Mouse (Mus musculus) limb, embryonic 10.5 days (tissue): ENCODE measurements around the gene Rcn1. TPM values are rescaled to one million over a fixed set of nuclear protein-coding genes. Genes with fewer than 3 reads are reported as not detected.
A peak's percentile ranks its signal among the peaks of the same experiment; 100 is the strongest.

Source experiments
- DNase-seq: peaks from one replicate; pipeline ENCODE4 v3.0.0-alpha.2; 2017; ENCODE audit warnings: low spot score
- H3K27ac ChIP-seq: fragments of 300-500 bp; sonication (generic); 2 replicates; pipeline ENCODE4 v1.5.1; 2016; ENCODE audit warnings: mild to moderate bottlenecking
- H3K27me3 ChIP-seq: fragments of 300-500 bp; sonication (generic); 2 replicates; pipeline ENCODE4 v1.6.1; 2016; ENCODE audit warnings: low read depth, mild to moderate bottlenecking; ENCODE audit not compliant: poor library complexity, severe bottlenecking
- H3K36me3 ChIP-seq: fragments of 300-500 bp; sonication (generic); 2 replicates; pipeline ENCODE4 v1.6.1; 2016; ENCODE audit warnings: mild to moderate bottlenecking, moderate library complexity
- H3K4me1 ChIP-seq: fragments of 300-500 bp; sonication (generic); 2 replicates; pipeline ENCODE4 v1.6.1; 2016
- H3K4me3 ChIP-seq: fragments of 300-500 bp; sonication (generic); 2 replicates; pipeline ENCODE4 v1.5.1; 2016; ENCODE audit warnings: mild to moderate bottlenecking, moderate library complexity
- H3K9me3 ChIP-seq: fragments of 300-500 bp; sonication (generic); replicated peaks from 2 replicates; pipeline ENCODE4 v1.6.1; 2016; ENCODE audit warnings: mild to moderate bottlenecking
- WGBS: fragments of 180-500 bp; shearing (Covaris S2); methylation state at CpG from one replicate; pipeline ENCODE4 v1.1.7; 2016; 5-methylcytosine and 5-hydroxymethylcytosine counted together
- polyA plus RNA-seq: library from polyadenylated mRNA; unstranded; fragments of >200 nt; fragmentation: Nextera tagmentation; extraction: Ambion mirVana; gene quantifications from 2 replicates; pipeline ENCODE4 v1.2.1, GENCODE M21; 2016

The Rcn1 gene
- 96.8 and 116 TPM in 2 replicates for polyA plus RNA-seq

DNA sequence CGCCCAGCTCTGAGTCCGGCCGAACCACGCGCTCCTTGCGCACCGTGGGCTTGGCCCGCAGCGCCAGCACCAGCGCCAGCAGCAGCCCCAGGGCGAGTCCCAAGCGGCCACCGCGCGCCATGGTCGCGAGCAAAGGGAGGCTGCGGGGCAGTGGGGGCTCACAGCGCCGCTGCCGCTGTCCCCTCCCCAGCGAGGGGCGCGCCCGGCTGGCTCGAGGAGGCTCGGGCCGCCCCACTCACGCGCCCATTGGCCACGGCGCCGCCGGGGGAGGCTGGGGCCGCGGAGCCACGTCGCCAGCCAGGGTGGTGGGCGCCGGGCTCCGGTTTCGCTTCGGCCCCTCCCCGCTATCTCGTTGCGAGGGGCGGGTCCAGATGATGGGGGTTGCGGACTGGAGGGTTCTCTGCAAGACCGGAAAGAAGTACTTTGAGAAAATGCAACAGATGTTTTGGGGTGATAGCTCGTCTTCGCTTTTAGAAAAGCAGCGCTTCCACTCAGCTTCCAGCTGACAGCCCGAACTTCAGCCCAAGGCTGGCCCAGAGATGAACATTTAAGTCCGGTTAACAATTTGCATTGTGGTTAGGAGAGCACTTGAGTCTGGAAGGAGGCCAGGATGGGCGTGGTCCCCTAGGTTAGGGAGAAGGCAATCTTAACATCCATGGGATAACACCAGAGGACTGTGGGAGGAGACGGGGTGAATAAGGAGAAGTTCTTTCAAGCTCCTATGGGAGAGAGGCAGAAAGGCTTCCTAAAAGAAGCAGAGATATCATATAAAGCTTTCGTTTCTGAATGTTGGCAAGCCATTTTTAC lies at the start of gene Rcn1:
Gene Rcn1, minus strand, starts transcription at position 235 of the 807 bp plus-strand sequence.
- H3K27ac ChIP-seq, result peak within 1 kb of the TSS; percentile 98
- peaks cover 23% of the 10 kb centered on the region for H3K36me3 ChIP-seq
- H3K4me3 ChIP-seq, result peak within 1 kb of the TSS; percentile 85
- DNase-seq, result peak; percentile 89
- H3K27me3 ChIP-seq, result no peaks in the 10 kb centered on the region
- no peaks in the 10 kb centered on the region for H3K9me3 ChIP-seq
- WGBS, result 1% methylated on average over 55 of the region's 57 CpGs
- peaks cover 26% of the 10 kb centered on the region for H3K4me1 ChIP-seq

DNA sequence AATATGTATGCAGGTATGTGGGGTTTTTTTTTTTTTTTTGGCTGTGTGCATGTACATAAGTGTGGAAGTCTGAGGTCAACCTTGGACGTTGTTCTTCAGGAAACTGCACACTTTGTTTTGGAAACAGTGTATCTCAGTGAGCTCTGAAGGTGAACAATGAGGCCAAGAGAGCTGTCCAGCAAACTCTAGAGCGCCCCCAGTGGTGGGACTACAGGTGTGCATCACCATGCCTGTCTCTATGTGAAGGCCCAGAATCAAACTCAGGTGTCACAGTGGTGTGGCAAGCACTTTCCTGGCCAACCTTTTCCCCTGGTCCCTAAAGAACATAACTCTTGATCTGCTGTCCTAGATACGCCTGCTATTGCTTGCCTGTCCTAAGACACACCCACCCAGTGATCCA lies 45.0 kb upstream of the Rcn1 start:
- Histone ChIP-seq H3K27me3 (no peaks in the 10 kb centered on the region), H3K4me1 (peaks cover 13% of the 10 kb centered on the region; the same call in 1 of the 2 replicates), H3K4me3 (no peak overlapping the region), H3K36me3 (no peaks in the 10 kb centered on the region), H3K9me3 (no peaks in the 10 kb centered on the region), H3K27ac (no peak overlapping the region)
- 37% methylated on average over 3 of the region's 3 CpGs for WGBS
- DNase-seq, result peak; percentile 50

GRCm38 (mm10) chr2:105439022-105439421 lies 39.9 kb upstream of the Rcn1 start:
- Histone ChIP-seq H3K27ac (no peak overlapping the region), H3K9me3 (no peaks in the 10 kb centered on the region), H3K36me3 (no peaks in the 10 kb centered on the region), H3K27me3 (0 out of 2 replicates have a peak, but pooled peaks cover 2% of the 10 kb centered on the region), H3K4me1 (no peaks in the 10 kb centered on the region), H3K4me3 (no peak overlapping the region)
- WGBS, result 84% methylated on average over 4 of the region's 4 CpGs
- DNase-seq, result no peak

DNA sequence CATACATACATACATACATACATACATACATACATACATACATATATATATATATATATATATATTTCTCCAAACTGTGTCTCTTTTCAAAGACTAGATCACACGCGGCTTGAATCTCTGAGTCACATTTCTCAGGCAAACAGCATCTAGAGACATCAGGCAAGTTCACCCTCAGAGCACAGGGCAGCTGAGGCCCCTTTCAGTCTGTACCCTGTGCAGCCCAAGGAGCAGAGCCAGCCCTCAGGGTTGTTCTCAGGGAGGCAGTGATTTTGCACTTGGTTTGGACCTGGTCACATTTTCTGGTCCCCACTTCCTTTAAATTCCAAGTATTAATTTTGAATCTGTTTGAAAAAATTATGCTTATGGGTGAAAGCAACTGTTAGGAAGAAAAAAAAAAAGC lies 39.4 kb upstream of the Rcn1 start:
- Histone ChIP-seq H3K4me3 (no peak overlapping the region), H3K9me3 (no peaks in the 10 kb centered on the region), H3K27ac (no peak overlapping the region), H3K27me3 (0 out of 2 replicates have a peak, but pooled peaks cover 5% of the 10 kb centered on the region), H3K36me3 (no peaks in the 10 kb centered on the region), H3K4me1 (no peaks in the 10 kb centered on the region)
- WGBS, result 91% methylated on average over 2 of the region's 2 CpGs
- DNase-seq, result no peak

DNA sequence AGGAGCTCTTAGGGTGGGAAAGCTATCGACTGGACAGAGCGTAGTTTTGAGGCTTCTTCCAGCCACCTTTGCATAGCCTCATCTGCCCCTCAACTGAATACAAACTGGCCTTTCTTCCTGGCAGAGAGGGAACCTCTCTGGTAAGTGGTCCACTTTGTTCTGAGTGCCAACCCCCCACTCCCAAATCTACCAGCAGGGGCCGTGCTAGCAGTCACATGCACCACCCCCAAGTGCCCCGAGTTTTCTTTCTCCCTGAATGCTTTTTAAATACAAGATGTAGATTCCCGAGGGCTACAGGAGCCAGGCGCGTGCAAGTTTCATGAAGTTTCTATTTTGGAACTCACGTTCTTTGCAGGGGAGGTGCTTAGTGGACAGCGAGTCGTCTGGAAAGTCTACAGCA lies 33.8 kb upstream of the Rcn1 start:
- H3K27ac ChIP-seq, result no peak overlapping the region
- no peak for DNase-seq
- H3K4me3 ChIP-seq, result peak overlapping the region; percentile 24; the same call in 1 of the 2 replicates
- no peaks in the 10 kb centered on the region for H3K9me3 ChIP-seq
- H3K27me3 ChIP-seq, result 0 out of 2 replicates have a peak, but pooled peaks cover 5% of the 10 kb centered on the region
- no peaks in the 10 kb centered on the region for H3K36me3 ChIP-seq
- 24% methylated on average over 10 of the region's 10 CpGs for WGBS
- peaks cover 5% of the 10 kb centered on the region; the same call in 1 of the 2 replicates for H3K4me1 ChIP-seq

- WGBS, result 85% methylated on average over 5 of the region's 5 CpGs
- no peak overlapping the region for H3K4me3 ChIP-seq
- DNase-seq, result no peak
- no peak overlapping the region for H3K27ac ChIP-seq
- no peaks in the 10 kb centered on the region for H3K9me3 ChIP-seq
- H3K27me3 ChIP-seq, result peaks cover 19% of the 10 kb centered on the region; the same call in 1 of the 2 replicates
- peaks cover 5% of the 10 kb centered on the region; the same call in 1 of the 2 replicates for H3K4me1 ChIP-seq
- H3K36me3 ChIP-seq, result no peaks in the 10 kb centered on the region
These were observed 31.3 kb upstream of the Rcn1 start for GRCm38 (mm10) chr2:105430373-105430772.

- peaks cover 5% of the 10 kb centered on the region; the same call in 1 of the 2 replicates for H3K4me1 ChIP-seq
- 79% methylated on average over 6 of the region's 6 CpGs for WGBS
These were observed 30.8 kb upstream of the Rcn1 start for GRCm38 (mm10) chr2:105429899-105430298.

DNA sequence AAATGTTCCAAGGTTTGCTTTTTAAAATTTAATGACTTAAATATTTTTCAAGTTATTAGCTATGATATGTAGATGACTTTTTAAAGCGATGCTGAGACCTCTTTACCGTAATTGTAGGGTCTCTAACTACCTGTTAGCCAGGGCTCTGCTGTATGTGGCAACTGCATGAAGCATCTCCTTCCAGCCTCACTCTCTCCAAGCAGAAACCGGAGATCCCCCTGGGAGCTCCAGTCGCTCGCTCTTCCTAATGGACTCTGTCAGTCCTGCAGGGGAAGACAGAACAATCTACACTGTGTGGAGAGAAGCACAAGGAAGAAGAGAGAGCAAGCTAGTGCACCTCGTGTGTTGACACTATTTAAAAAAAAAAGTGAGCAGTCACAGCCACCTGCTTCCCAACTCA lies 29.3 kb upstream of the Rcn1 start:
- no peak for DNase-seq

More at GRCm38 (mm10) chr2:105429899-105430298, 30.8 kb upstream of the Rcn1 start:
- no peak for DNase-seq
- H3K36me3 ChIP-seq, result no peaks in the 10 kb centered on the region
- H3K4me3 ChIP-seq, result no peak overlapping the region
- no peak overlapping the region for H3K27ac ChIP-seq
- no peaks in the 10 kb centered on the region for H3K9me3 ChIP-seq
- H3K27me3 ChIP-seq, result peaks cover 19% of the 10 kb centered on the region; the same call in 1 of the 2 replicates

DNA sequence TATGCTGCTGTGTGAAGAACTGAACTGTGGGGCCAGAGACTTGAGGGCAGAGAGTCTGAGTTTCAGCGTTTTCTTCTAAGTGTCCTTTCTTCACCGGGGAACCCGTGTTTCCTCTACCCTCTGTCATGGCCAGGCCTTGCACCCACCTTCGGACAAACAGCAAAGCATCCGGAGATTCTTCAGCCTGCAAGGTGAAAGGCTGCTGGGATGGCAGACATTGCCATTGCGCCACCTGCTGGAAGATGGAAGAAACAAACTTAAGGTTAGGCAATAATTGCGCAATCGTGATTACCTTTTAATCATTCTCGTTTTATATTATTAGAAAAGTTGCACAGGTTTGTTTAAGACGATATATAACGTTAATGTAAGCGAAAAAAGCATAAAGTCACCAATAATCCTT lies 28.9 kb upstream of the Rcn1 start:
- Histone ChIP-seq H3K36me3 (no peaks in the 10 kb centered on the region), H3K27ac (no peak overlapping the region), H3K4me1 (peaks cover 2% of the 10 kb centered on the region; the same call in 1 of the 2 replicates), H3K4me3 (no peak overlapping the region), H3K27me3 (peaks cover 14% of the 10 kb centered on the region; the same call in 1 of the 2 replicates), H3K9me3 (no peaks in the 10 kb centered on the region)
- DNase-seq, result peak; percentile 76
- WGBS, result 7% methylated on average over 12 of the region's 12 CpGs

More for the DNA sequence above, 29.3 kb upstream of the Rcn1 start:
- Histone ChIP-seq H3K9me3 (no peaks in the 10 kb centered on the region), H3K27ac (no peak overlapping the region), H3K27me3 (peaks cover 14% of the 10 kb centered on the region; the same call in 1 of the 2 replicates), H3K4me1 (peaks cover 5% of the 10 kb centered on the region; the same call in 1 of the 2 replicates), H3K4me3 (no peak overlapping the region), H3K36me3 (no peaks in the 10 kb centered on the region)
- WGBS, result 24% methylated on average over 6 of the region's 6 CpGs

DNA sequence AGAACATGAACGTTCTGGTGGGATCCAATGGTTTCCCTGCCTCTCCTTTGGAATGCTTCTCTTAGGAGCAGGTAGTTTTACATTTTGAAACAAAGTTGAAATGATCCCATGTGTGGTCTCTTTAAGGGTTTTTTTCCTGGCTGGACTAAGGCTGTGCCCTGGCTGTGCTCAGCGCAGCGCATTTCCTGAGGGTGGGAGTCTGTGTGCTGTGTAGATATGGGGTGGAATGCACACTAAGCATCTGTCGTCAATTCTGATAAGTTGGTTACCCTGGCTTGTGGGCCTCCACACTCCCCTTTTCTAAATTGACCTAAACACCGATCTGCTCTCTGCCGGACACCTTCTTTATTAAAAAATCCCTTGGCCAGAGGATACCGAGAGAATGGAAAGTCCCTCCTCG lies 28.3 kb upstream of the Rcn1 start:
- H3K27me3 ChIP-seq, result peaks cover 14% of the 10 kb centered on the region; the same call in 1 of the 2 replicates
- no peak overlapping the region for H3K27ac ChIP-seq
- H3K9me3 ChIP-seq, result no peaks in the 10 kb centered on the region
- 80% methylated on average over 8 of the region's 8 CpGs for WGBS
- H3K4me3 ChIP-seq, result no peak overlapping the region
- H3K4me1 ChIP-seq, result no peaks in the 10 kb centered on the region
- H3K36me3 ChIP-seq, result no peaks in the 10 kb centered on the region
- DNase-seq, result no peak

DNA sequence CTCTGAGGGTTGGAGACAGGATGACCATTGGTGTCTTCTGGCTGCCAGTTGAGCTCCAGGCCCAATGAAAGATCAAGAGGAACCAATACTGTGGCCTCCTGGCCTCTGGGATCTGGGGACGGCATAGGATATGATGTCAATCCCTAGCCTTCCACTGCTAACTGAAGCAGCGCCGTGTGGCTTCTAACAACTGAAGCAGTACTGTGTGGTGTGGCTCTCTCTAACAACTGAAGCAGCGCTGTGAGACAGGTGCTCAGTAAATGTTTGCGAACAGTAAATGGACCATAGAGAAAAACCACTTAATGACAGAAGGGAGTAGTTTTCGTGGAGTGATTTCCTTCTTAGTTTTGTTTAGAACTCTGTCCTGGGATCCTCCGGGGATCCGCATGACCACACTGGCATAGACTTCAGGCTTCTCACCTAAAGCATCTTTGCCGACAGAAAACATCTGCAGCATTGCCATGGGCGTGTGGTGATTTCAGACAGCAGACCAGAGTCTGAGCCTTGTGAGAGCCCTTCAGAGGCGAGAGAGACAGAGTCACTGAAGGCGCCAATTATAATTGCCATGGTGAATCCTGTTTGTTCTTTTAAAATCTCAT lies 19.6 kb upstream of the Rcn1 start:
- 91% methylated on average over 12 of the region's 12 CpGs for WGBS
- H3K27ac ChIP-seq, result no peak overlapping the region
- no peaks in the 10 kb centered on the region for H3K36me3 ChIP-seq
- no peaks in the 10 kb centered on the region for H3K9me3 ChIP-seq
- no peak overlapping the region for H3K4me3 ChIP-seq
- H3K27me3 ChIP-seq, result no peaks in the 10 kb centered on the region
- peaks cover 8% of the 10 kb centered on the region; the same call in 1 of the 2 replicates for H3K4me1 ChIP-seq
- no peak for DNase-seq

- H3K9me3 ChIP-seq, result no peaks in the 10 kb centered on the region
- H3K36me3 ChIP-seq, result no peaks in the 10 kb centered on the region
- H3K27me3 ChIP-seq, result no peaks in the 10 kb centered on the region
- no peak for DNase-seq
- peaks cover 8% of the 10 kb centered on the region; the same call in 1 of the 2 replicates for H3K4me1 ChIP-seq
- 76% methylated on average over 5 of the region's 5 CpGs for WGBS
- H3K4me3 ChIP-seq, result no peak overlapping the region
- H3K27ac ChIP-seq, result no peak overlapping the region
These were observed 18.5 kb upstream of the Rcn1 start for GRCm38 (mm10) chr2:105417663-105418062.
